Mouse (Mus musculus) c-Kit-negative CD71-positive TER-119-positive erythroid progenitor cells, embryonic 14.5 days (primary cell): ENCODE results near the gene Thap12.

Experiments
- DNase-seq: peaks from one replicate; pipeline ENCODE4 v3.0.0-alpha.2; 2013; ENCODE audit warnings: low read depth, low spot score

Thap12 gene

GRCm38 (mm10) chr7:98702283-98703240, at the start of gene Thap12:
Gene Thap12 (plus strand): TSS chr7:98703103.
- peak; percentile 97 for DNase-seq

GRCm38 (mm10) chr7:98655681-98656530, 47.0 kb upstream of the Thap12 start:
- peak; percentile 58 for DNase-seq

GRCm38 (mm10) chr7:98656531-98657221, 46.2 kb upstream of the Thap12 start, which contains the start of gene Emsy:
Gene Emsy (minus strand): TSS chr7:98656783.
- peak; percentile 91 for DNase-seq

- no peak for DNase-seq
Observed at GRCm38 (mm10) chr7:98665166-98665565, 37.7 kb upstream of the Thap12 start.

GRCm38 (mm10) chr7:98665726-98666125, 37.2 kb upstream of the Thap12 start:
- no peak for DNase-seq

GRCm38 (mm10) chr7:98667956-98668746, 34.8 kb upstream of the Thap12 start:
- DNase-seq = no peak

GRCm38 (mm10) chr7:98670831-98671230, 32.1 kb upstream of the Thap12 start:
- DNase-seq = no peak

- no peak for DNase-seq
Observed at GRCm38 (mm10) chr7:98671416-98671815, 31.5 kb upstream of the Thap12 start.

- no peak for DNase-seq
Observed at GRCm38 (mm10) chr7:98672241-98672955, 30.5 kb upstream of the Thap12 start.

GRCm38 (mm10) chr7:98674344-98674743, 28.6 kb upstream of the Thap12 start:
- no peak for DNase-seq

GRCm38 (mm10) chr7:98677511-98677910, 25.4 kb upstream of the Thap12 start:
- no peak for DNase-seq

GRCm38 (mm10) chr7:98678441-98678840, 24.5 kb upstream of the Thap12 start:
- no peak for DNase-seq

GRCm38 (mm10) chr7:98680691-98681090, 22.2 kb upstream of the Thap12 start:
- no peak for DNase-seq

- DNase-seq = no peak
Observed at GRCm38 (mm10) chr7:98682821-98683220, 20.1 kb upstream of the Thap12 start.

- no peak for DNase-seq
Observed at GRCm38 (mm10) chr7:98685895-98686294, 17.0 kb upstream of the Thap12 start.

- no peak for DNase-seq
Observed at GRCm38 (mm10) chr7:98690126-98690525, 12.8 kb upstream of the Thap12 start.

GRCm38 (mm10) chr7:98690831-98691230, 12.1 kb upstream of the Thap12 start:
- no peak for DNase-seq

GRCm38 (mm10) chr7:98692761-98693546, 9.9 kb upstream of the Thap12 start:
- DNase-seq = no peak

- DNase-seq = no peak
Observed at GRCm38 (mm10) chr7:98694046-98694445, 8.9 kb upstream of the Thap12 start.
